Mouse (Mus musculus) liver, embryonic 16.5 days (tissue): ENCODE measurements around the gene Gm16430. TPM values are rescaled to one million over a fixed set of nuclear protein-coding genes. Genes with fewer than 3 reads are reported as not detected.
"Not testable (repeated sequence)": the region's sequence is repeated elsewhere in the genome, so short reads cannot be mapped to it uniquely, and the experiment has no call there.

Experiments
- ATAC-seq: fragments of 200-750 bp; cut with Nextera tagmentation; 2 replicates; pipeline ENCODE4 v1.8.0; 2017; ENCODE audit warnings: low read depth, mild to moderate bottlenecking, moderate number of reproducible peaks, moderate library complexity
- H3K27ac ChIP-seq: fragments of 300-500 bp; sonication (generic); 2 replicates; pipeline ENCODE4 v1.5.1; 2014; ENCODE audit warnings: mild to moderate bottlenecking, low read length
- H3K27me3 ChIP-seq: fragments of 300-500 bp; sonication (generic); 2 replicates; pipeline ENCODE4 v1.6.1; 2014; ENCODE audit warnings: low read depth, low read length, mixed read lengths; ENCODE audit not compliant: control insufficient read depth, insufficient read depth
- H3K36me3 ChIP-seq: fragments of 300-500 bp; sonication (generic); 2 replicates; pipeline ENCODE4 v1.6.1; 2014; ENCODE audit warnings: mild to moderate bottlenecking; ENCODE audit not compliant: control insufficient read depth, insufficient read depth
- H3K4me1 ChIP-seq: fragments of 300-500 bp; sonication (generic); 2 replicates; pipeline ENCODE4 v1.6.1; 2014; ENCODE audit warnings: low read depth, low read length, mixed read lengths; ENCODE audit not compliant: control insufficient read depth
- H3K4me2 ChIP-seq: fragments of 300-500 bp; sonication (generic); 2 replicates; pipeline ENCODE4 v1.6.1; 2014; ENCODE audit warnings: low read depth, low read length, mixed read lengths
- H3K4me3 ChIP-seq: fragments of 300-500 bp; sonication (generic); 2 replicates; pipeline ENCODE4 v1.5.1; 2014; ENCODE audit warnings: low read depth, mild to moderate bottlenecking, low read length
- H3K9ac ChIP-seq: fragments of 300-500 bp; sonication (generic); 2 replicates; pipeline ENCODE4 v1.6.1; 2014; ENCODE audit warnings: low read depth, low read length
- H3K9me3 ChIP-seq: fragments of 300-500 bp; sonication (generic); replicated peaks from 2 replicates; pipeline ENCODE4 v1.6.1; 2016; ENCODE audit warnings: low read length; ENCODE audit not compliant: control insufficient read depth
- WGBS: fragments of 180-500 bp; shearing (Covaris S2); extraction: QIAGEN DNeasy Blood & Tissue Kit; methylation state at CpG from one replicate; pipeline ENCODE4 v1.1.7; 2014; ENCODE audit not compliant: insufficient replicate concordance; 5-methylcytosine and 5-hydroxymethylcytosine counted together
- polyA plus RNA-seq: library from polyadenylated mRNA; unstranded; fragments of >200 nt; fragmentation: Nextera tagmentation; extraction: Ambion mirVana; gene quantifications from 2 replicates; pipeline ENCODE4 v1.2.1, GENCODE M21; 2015

The Gm16430 gene
- polyA plus RNA-seq, result not detected in 2 replicates

- ATAC-seq, H3K4me1 ChIP-seq, H3K9me3 ChIP-seq, H3K36me3 ChIP-seq, H3K4me2 ChIP-seq, H3K27ac ChIP-seq, H3K9ac ChIP-seq, H3K4me3 ChIP-seq, H3K27me3 ChIP-seq: not testable (repeated sequence)
- no CpG with 5 or more reads among the region's 7 CpGs for WGBS
Measured at GRCm38 (mm10) chrX:54621911-54622310, at the start of gene Gm16430. TSS of gene Gm16430 (plus strand) at chrX:54622211.

Other genes starting within 250 kb of the Gm16430 start
- gene Gm16405, start 91.0 kb upstream of the Gm16430 start, polyA plus RNA-seq, result not detected in 2 replicates